Mouse (Mus musculus) erythroblast, embryonic 14.5 days (primary cell): Measurements from ENCODE around the gene Macrod2.

Experiments
- GATA1 ChIP-seq: IDR thresholded peaks from 2 replicates; pipeline ENCODE4 v1.6.1; 2012; ENCODE audit warnings: low read length, inconsistent platforms, mixed read lengths
- TAL1 ChIP-seq: IDR thresholded peaks from 3 replicates; pipeline ENCODE4 v1.6.1; 2012; ENCODE audit warnings: low read length, inconsistent platforms, mixed read lengths

GRCm38 (mm10) chr2:140896396-140897082 is 501.4 kb downstream of the Macrod2 start:
- TF ChIP-seq TAL1: no peak
- no peak for TF ChIP-seq GATA1
